Mouse (Mus musculus): Measurements from ENCODE around the gene Plb1.

The Plb1 gene

DNA sequence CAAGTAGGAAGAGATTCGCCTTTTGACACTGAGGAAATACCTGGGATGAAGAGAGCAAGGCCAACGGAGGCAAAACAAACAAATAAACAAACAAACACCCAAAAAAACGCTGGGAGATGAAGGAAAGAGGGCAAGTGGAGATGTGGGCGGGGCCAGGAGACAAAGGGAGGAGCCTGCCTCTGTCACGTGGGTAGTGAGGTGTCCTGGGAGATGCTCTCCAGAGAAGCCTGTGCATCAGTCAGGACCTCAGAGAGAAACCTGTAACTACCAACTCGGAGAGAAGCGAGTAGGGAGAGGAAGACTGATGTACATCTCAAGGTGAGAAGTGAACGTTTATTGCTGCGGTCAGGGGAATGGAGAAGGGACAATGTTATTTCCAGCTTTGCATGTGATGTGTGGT, at the start of gene Plb1:
Plb1 (plus strand) TSS at position 235 of the 400 bp plus-strand sequence.
- no peak for DNase-seq

DNA sequence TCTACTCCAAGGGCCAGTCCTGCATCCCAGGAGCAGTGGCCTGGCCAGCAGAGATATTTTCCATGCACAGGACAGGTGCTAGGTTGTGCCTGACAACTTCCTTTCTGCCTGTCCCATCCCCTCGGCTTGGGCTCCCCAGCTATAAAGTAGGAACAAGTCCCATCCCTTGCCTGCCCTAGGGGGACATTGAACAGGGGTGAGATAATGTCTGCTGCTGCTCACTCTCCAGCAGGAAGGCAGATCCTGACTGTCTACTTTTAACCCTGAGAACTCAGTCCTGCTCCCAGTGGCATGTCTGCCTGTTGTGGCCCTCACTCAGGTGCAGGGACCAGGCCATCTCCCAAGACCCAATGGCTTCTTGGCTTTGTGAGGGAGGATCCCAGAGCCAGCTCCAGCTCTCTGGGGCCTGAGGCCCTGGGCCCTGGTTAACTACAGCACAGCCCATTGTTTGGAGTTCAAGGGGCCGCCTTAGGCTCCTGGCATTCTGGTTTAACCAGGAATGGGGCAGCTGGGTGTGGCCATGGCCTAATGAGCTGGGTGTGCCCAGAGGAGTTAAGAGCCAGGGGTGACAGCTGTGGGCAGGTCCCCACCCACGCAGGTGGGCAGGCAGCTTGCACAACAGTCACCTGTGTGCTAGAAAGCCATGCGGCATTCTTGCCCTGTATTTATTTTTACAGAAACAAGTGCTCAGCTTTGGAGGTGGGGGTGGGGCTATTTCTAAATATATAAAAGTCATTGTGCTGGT, 49.5 kb upstream of the Plb1 start:
- DNase-seq: peak; percentile 87 to 92

DNA sequence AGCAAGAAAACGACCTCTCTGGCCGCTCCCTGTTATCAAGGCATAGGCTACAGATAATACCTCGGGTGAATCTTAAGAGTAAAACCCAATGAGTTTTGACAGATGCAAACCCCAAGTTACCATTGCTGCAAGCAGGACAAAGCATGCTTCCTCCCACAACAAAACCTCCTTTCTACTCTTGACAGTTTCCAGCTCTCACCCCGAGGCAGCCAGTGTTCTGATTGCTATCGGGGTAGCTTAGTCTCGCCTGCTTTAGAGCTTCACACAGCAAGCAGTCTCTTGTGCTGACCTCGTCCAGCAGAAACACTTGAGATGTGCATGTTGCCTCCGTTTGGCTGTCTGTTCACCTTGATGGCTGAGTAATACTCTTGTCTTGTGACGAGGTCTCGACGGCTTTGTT, 44.8 kb upstream of the Plb1 start:
- no peak for DNase-seq

DNA sequence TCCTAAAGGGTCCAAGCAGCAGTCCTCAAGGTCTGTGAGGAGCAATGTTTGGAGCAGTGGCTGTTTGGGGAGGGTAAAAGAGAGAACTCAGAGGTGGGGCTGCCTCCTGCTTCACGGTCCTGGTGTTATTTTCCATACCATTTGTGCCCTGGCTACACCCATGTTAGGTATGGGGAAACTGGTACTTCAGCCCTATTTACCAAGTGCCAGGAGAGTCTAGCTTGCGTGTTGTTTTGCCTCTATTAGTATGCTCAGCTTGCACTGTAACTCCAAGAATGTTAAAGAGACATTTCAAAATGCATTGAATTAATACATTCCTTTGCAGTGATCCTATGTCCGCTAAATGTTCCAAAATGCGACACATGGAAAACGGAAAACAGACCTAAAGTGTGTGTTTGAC, 41.2 kb upstream of the Plb1 start:
- peak; percentile 33 to 63 for DNase-seq

DNA sequence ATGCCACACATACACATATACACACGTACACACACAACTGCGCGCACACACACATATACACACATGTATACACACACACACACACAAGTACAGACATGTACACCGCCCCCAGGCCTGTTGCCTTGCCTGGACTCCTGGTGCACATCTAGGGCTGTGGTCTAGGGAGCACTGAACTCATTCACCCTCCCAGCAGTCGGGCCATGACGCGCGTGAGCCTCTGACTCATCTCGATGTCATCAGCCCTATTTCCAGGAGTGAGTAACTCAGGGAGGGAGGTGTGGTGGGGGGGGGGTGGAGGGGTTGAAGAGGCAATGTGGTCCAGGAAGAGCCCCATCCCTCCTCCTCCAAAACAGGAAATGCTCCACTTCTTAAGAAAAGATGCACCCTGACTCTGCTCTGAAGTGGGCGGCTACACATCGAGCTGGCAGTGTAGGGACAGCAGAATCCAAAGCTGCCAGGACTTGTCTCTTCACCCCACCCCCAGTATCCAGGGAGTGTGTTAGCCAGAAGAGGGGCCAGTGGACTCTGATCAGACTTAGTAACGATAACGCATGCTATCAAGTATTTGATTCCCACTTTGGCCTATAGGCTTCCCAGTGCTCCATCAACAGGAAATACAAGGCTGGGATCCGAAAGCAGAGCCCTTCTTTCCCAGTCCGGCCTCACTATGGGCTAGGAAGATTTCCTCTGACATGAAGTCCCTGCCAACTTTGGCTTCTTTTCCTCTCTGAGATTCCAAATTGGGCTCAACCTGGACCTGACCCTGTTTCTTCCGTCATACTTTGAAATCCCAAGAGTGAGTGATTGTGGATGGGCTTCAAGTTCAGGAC, 40.3 kb upstream of the Plb1 start:
- DNase-seq: peak; percentile 43 to 57

DNA sequence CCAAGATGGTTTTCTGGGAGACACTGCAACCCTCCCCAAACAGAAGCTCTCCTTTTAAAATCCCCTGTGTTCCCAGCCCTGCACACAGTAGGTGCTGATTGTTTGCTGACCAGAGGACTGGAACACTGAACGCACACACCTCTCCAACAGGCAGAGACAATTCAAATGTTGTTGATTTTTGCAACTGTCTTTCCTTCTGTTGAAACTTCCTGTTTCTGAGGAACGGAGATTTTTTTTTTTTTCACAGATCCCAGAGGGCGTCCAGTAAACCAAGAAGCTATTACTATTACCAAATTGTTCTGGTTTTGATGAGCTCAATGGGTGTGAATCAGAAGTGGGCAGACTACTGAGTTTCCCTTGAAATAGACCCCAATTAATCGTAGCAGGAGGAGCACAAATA, 38.3 kb upstream of the Plb1 start:
- no peak for DNase-seq

DNA sequence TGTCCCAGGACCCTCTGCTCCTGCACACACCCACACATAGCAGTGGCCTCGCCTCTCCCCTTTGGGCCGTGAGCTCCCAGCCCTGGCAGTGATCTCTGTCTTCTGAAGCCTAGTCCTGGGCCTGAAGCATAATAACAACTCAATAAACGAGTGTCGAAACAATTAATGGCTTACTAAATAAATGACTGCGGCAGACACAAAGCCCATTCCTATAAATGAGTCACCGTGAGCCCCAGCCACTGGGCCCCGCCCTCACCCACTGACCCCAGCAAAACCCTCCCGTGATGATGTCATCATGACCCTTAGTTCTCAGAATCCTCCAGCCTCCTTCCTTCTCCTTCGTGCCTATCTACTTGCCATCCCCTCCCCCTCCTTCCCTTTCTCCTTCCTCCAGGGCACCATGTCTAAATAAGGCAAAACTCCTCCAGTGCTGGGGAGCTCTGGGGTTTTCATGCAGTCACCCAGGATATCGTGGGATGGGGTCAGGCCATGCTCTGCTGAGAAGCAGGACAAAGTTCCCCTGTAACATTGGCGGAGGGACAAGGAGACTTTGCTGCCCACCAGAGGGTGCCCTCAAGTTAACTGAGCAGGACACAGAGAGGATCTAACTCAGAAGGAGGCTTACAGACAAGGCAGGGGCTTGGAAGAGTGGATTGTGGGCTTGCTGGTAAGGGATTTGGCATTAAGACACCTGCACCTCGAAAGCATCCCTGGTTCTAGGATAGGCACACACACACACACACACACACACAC, 36.5 kb upstream of the Plb1 start:
- peak; percentile 57 to 65 for DNase-seq

DNA sequence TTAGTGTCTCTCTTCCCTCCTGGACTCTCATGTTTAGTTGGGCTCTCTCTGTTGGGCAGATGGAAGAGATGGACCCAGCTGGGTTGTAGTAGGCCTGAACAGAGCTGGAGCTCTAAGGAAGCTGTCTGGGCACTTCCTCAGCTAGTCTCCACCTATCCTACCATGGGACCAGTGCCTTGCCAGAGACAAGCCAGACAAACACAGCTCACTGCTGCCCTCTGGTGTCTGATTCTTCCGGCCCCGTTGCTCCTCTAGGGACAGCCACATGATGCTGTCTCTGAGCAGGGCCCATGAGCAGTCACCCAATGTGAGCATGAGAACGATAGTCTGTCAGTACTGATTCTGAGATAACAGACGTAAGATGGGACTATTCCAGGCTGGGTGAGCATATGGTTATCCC, 34.8 kb upstream of the Plb1 start:
- peak; percentile 91 to 94 for DNase-seq

DNA sequence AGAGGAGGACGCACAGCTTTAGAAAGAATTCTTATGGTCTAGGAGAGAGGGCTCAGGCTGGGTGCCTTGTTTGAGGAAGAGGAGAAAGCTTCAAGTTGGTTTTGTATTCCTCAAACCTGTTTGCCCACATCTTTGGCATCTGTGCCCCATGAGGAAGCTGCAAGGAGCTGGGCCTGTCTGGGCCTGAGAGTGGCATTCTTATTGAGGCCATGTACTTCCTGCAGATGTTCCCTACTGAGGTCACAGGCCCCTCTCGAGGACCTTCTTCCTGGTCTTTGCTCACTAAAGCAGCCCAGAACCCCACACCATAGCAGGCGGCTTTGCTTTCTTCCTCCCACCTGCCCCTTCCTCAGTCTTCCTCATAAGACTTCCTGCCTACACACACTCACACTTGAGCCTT, 33.4 kb upstream of the Plb1 start:
- DNase-seq: peak in 1 of 2 experiments; percentile 40

DNA sequence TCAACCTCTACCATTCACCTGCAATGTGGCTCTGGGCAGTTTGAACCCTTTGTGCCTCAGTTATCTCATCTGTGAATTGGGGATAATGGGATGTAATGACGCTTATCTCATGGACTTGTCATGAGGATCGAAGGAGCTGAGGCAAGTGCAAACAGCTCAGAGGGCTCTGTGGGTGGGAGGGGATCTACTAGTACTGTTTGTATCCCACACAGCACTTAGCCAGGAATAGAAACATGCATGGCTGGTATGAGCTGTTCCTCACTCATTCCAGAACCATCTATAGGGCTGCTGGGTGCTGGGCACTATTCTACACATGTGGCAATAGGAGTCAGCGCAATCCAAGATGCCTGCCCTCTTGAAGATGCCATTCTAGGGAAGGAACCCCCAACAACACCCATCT, 32.9 kb upstream of the Plb1 start:
- DNase-seq: no peak

DNA sequence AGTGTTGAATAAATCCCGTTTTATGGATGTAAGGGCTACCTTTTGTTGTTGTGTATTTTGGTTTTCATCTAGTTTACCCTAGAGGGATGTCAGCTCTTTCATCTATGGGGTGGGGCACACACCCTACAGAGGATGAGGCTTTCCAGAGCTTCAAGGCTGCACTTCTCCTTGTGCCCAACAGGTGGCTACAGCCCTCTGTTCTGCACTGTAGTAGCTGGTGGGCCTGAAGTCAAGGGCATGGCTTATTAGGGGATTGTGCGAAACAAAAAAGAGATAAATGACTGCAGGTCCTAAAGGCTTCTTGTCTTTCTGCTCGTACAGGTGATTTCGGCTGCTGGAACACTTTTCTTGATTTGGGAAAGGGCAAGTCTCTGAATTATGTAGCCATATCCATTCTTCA, 27.9 kb upstream of the Plb1 start:
- DNase-seq: no peak

DNA sequence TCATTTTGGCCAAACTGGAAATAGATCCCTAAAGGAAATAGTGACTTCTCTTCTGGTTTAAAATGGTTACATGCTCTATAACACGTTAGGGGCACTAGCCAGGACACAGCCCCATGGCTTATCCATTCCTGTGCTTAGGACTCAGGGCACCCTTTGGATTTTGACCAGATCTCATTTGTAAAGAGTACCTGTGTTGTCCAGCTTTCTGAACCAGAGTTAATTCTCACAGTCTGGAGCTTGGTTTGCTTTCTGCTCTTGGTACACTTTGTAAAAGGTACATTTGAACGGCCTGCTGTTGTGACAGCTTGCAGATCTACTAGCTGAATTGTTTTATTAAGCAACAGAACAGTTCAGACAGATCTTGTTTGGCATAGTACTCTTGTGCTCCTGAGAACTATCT, 25.8 kb upstream of the Plb1 start:
- no peak for DNase-seq

DNA sequence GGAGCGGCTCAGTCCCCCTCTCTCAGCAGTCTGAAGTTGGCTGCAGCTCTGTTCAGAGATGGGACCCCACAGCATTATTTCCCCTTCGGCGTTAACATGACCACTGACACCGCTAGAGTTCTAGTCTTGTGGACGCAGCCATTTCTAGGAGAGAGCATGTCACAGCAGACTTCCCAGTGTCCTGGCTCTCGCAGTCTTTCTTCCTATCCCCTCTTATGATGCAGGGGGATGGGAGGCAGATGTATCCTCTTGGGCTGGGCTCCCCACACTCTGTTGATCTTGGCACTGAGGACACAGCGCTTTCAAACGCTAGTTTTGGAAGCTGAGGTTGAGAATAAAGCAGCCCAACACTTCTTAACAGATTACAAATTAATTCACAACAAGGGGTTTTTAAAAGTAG, 24.0 kb upstream of the Plb1 start:
- no peak for DNase-seq

DNA sequence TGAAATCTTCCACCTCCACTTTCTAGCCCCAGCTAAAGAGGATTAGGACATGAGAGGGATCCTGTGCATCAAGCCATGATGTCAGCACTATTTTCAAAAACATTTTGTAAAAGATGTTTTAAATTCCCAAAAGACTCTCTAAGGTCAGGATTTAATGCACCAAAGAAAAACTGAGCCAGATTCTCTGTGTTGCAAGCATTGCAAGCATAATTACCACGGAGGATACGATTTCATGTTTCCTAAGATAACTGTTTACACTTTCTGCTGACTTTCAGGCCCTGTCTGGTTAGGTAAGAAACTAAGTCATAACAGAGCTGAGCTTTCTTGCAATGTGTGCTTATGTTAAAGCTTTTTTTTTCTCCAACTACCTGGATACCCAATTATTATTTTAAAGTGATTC, 21.5 kb upstream of the Plb1 start:
- no peak for DNase-seq

DNA sequence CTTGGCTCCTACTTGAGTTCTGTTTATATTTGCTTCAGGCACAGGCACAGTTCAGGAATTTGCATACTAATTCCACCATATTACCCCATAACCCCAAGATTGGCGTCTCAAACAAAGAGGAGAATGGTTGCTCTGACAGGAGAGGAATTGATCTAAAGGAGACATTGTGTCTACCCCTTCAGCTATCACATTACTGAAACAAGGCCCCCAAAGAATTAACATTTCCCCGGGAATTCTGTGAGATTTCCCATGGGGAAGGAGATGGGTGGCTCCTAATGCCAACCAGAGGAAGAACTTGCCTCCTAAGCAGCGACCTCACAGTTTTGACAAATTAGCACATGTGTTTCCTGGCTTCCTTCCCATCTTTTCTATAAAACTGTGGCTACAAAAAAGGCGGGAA, 18.8 kb upstream of the Plb1 start:
- no peak for DNase-seq

DNA sequence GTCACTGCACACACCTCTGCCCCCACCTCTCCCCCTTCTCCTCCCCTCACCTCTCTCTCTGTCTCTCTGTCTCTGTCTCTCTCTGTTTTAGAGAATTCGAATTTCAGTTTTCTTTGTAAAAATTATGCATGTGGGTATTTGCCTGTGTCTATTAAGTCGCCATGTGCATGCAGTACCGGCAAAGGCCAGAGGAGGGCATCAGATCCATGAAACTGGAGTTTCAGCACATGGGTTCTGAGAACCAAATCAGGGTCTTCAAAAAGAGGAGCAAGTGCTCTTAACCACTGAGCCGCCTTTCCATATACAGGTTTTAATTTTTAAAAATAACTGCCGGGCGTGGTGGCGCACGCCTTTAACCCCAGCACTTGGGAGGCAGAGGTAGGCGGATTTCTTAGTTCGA, 17.0 kb upstream of the Plb1 start:
- DNase-seq: peak in 1 of 2 experiments; percentile 47

DNA sequence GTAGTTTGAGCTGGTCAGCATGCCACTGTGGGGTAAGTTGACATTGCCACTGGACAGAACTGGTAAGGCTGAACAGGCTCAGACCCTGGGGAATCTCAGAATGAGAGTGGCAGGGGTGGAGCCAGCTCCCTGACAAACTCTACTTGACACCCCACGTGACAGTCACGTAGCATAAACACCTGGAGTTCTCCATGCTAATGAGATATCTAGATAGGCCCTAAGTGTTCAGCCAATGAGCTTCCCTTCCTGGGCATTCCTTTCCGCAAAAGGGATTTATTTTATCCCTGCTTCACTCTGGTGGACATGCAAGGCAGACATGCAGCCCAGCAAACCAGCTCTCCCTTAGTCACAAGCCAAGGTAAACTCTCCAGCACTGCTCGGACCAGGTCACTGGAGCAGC, 16.0 kb upstream of the Plb1 start:
- peak; percentile 33 to 60 for DNase-seq

DNA sequence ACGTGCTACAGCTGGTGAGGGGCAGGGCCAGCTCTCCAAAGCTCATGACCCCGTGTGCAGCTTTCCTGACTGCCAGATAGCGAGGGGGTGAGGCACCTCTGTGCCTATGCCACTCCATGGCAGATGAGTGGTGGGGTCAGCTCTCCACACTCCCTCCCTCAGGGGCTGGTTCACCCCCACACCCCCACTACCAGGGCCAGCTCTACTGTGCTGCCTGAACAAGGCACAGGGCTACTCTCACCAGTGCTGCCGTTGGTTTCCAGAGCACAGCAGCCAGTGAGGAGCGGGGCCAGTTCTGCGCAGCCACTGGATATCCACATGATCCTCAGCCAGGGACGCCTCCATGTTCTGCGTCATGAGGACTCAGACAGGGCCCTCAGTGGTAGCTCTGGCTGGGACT, 15.0 kb upstream of the Plb1 start:
- DNase-seq: no peak

DNA sequence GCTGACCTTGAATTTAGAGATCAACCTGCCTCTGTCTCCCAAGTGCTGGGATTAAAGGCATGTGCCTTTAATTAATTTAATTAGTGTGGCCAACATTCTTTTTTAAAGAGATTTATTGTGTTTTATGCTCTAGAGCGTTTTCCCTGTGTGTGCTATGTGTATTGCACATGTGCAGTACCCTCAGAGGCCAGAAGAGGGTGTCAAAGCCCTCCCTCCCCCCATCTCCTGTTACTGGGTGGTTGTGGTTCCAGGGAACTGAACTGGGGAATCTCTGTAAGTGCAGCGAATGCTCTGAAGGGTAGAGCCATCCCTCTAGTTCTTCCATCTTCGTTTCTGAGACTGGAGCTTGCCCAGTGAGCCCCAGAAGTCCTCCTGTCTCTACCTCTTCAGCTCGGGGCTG, 2.1 kb upstream of the Plb1 start:
- peak; percentile 11 to 38 for DNase-seq

DNA sequence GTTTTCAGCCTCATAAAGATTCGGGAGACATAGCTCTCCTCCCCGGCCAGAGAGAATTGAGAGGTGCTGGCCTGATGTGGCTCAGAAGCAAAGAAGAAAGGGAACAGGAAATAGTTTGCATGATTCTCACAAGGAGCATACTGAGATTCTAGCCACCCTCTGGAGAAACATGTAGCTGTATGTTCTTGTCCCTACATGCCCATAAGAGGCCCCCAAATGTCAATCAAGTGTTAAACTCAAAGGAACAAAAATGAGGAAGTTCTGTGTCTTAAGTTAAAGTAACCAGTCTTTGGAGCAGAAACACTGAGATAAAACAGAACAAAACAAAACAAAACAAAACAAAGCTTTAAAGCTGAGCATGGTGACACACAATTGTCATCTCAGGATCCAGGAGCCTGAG, 6.8 kb downstream of the Plb1 start:
- no peak for DNase-seq

DNA sequence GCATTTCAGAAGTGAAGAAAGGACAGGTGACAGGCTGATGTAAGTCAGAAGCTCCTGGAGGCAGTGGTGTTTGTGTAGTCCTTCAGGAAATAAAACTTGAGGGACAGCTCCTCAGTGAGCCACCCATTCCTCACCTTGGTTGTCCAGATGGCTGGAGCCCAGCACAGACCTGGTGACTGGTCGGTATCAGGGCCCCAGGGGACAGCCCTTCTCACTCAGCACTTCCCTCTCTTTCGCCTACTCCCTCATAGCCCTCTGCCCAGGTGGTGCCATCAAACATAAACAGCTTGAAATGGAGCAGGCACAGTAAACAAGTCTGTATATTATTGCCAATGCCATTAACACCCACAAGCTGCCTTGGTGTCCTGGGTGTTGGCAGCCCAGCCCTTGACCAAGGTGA, 8.2 kb downstream of the Plb1 start:
- no peak for DNase-seq

DNA sequence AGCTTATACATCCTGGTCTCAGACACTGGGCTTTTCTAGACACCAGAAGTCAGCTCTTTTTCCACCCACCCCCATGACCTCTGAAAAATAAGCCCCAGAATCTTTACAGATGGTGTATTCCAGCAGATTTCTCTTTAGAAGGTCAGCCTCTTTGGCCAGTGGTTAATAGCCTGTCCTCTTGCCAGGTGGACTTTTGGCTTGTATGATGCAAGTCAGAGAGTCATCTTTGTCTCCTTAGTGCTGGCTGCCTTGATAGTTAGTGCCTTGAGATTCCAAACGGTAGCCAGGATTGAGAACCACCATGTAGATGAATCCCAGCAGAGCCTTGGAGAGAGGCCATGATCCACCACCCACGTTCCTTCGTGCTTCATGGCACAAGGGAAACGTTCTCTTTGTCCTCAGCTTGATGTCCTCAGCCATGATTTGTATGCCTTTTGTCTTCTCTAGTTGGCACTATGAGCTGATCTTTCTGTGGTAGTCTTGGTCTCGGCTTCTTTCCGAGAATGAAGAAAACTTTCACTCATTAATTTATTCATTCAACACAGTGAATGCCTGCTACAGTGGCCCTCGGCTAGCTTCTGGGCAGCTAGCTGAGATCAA, 10.9 kb downstream of the Plb1 start:
- no peak for DNase-seq

DNA sequence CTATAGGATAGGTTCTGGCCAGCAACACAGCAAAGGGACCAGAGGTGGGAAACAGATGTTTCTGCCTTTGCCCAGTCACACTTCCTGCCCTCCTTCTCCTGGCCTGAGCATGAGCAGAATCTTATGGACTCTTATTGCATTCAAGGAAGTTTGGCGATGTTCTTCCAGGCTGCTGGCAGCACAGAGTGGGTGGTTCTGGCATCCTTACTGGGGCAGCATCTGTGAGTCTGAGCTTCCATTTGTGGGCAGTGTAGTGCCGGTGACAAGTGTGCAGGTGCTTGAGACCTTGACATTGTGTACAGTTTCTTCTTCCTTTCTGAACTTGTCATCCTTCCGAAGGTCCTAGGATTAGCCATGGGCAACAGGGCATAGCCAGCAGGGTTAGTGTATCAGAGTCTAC, 12.9 kb downstream of the Plb1 start:
- DNase-seq: no peak
